Mouse (Mus musculus) NIH3T3 (cell line): ENCODE results near the gene Tff1.

ENCODE experiments used
- DNase-seq: peaks from one replicate; pipeline ENCODE4 v3.0.0-alpha.2; 2012; ENCODE audit warnings: low read depth

Gene Tff1

GRCm38 (mm10) chr17:31165127-31165526, at the start of gene Tff1:
Tff1 (minus strand) TSS chr17:31165277.
- no peak for DNase-seq

- no peak for DNase-seq
Measured at GRCm38 (mm10) chr17:31211881-31212280, 46.8 kb upstream of the Tff1 start.

GRCm38 (mm10) chr17:31210299-31210698, 45.2 kb upstream of the Tff1 start:
- no peak for DNase-seq

GRCm38 (mm10) chr17:31209376-31209930, 44.4 kb upstream of the Tff1 start:
- DNase-seq, result no peak

- DNase-seq, result no peak
Measured at GRCm38 (mm10) chr17:31208654-31209053, 43.6 kb upstream of the Tff1 start.

GRCm38 (mm10) chr17:31207771-31208334, 42.8 kb upstream of the Tff1 start, which contains the start of gene Ubash3a:
Ubash3a (plus strand) TSS chr17:31207873.
- no peak for DNase-seq

GRCm38 (mm10) chr17:31198877-31199276, 33.8 kb upstream of the Tff1 start, which contains the start of gene Tmprss3:
Tmprss3 (minus strand) TSS chr17:31198977.
- no peak for DNase-seq

- DNase-seq, result no peak
Measured at GRCm38 (mm10) chr17:31196283-31196682, 31.2 kb upstream of the Tff1 start.

GRCm38 (mm10) chr17:31195207-31195606, 30.1 kb upstream of the Tff1 start:
- no peak for DNase-seq

- no peak for DNase-seq
Measured at GRCm38 (mm10) chr17:31193360-31193759, 28.3 kb upstream of the Tff1 start.

- no peak for DNase-seq
Measured at GRCm38 (mm10) chr17:31192663-31193062, 27.6 kb upstream of the Tff1 start.

- no peak for DNase-seq
Measured at GRCm38 (mm10) chr17:31191825-31192224, 26.7 kb upstream of the Tff1 start.

- DNase-seq, result peak; percentile 59
Measured at GRCm38 (mm10) chr17:31187370-31187769, 22.3 kb upstream of the Tff1 start.

- no peak for DNase-seq
Measured at GRCm38 (mm10) chr17:31184269-31184990, 19.4 kb upstream of the Tff1 start.

GRCm38 (mm10) chr17:31183180-31183974, 18.3 kb upstream of the Tff1 start:
- DNase-seq, result no peak

- DNase-seq, result no peak
Measured at GRCm38 (mm10) chr17:31181490-31181889, 16.4 kb upstream of the Tff1 start.

- no peak for DNase-seq
Measured at GRCm38 (mm10) chr17:31176321-31176720, 11.2 kb upstream of the Tff1 start.

- DNase-seq, result no peak
Measured at GRCm38 (mm10) chr17:31169796-31170195, 4.7 kb upstream of the Tff1 start.

GRCm38 (mm10) chr17:31163821-31164220, 1.3 kb downstream of the Tff1 start:
- DNase-seq, result no peak

- DNase-seq, result no peak
Measured at GRCm38 (mm10) chr17:31162607-31163006, 2.5 kb downstream of the Tff1 start.

GRCm38 (mm10) chr17:31160291-31160690, 4.8 kb downstream of the Tff1 start:
- DNase-seq, result no peak

GRCm38 (mm10) chr17:31157921-31158320, 7.2 kb downstream of the Tff1 start:
- no peak for DNase-seq

GRCm38 (mm10) chr17:31153785-31154184, 11.3 kb downstream of the Tff1 start:
- no peak for DNase-seq
